ENCODE assay signal across 12 mouse cellular contexts in the genomic region with DNA sequence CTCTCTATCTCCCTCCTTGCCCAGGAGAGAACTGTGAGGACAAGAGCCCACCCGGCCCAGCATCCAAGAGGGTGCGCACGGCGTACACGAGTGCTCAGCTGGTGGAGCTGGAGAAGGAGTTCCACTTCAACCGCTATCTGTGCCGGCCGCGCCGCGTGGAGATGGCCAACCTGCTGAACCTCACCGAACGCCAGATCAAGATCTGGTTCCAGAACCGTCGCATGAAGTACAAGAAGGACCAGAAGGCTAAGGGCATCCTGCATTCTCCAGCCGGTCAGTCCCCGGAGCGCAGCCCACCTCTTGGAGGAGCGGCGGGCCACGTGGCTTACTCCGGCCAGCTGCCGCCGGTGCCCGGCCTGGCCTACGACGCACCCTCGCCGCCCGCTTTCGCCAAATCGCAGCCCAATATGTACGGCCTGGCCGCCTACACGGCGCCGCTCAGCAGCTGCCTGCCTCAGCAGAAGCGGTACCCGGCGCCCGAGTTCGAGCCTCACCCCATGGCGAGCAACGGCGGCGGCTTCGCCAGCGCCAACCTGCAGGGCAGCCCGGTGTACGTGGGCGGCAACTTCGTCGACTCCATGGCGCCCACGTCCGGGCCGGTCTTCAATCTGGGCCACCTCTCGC. TPM values are rescaled to one million over a fixed set of nuclear protein-coding genes. Genes with fewer than 3 reads are reported as not detected.
DNase-seq lines count a peak whose midpoint lies in the region; ATAC-seq lines count a peak whose summit lies in the region.
"Had no signal": no experiment of that assay in that cellular context is flagged by ENCODE, and none has a peak within 500 bp of the region (broad histone marks: within the 10 kb centered on the region; RNA-seq: fewer than 3 reads in every experiment).

No protein-coding gene starts in this region.

- H3K4me1 ChIP-seq in heart, embryonic 11.5 days (ENCODE audit: control insufficient read depth, insufficient read depth, low read length), result no peaks in the 10 kb centered on the region
- peaks cover 17% of the 10 kb centered on the region for H3K4me1 ChIP-seq in limb, embryonic 11.5 days (ENCODE audit: control insufficient read depth, insufficient read depth, low read length)

- 1% methylated on average over 58 of the region's 58 CpGs for WGBS in heart, embryonic 11.5 days (ENCODE audit: insufficient replicate concordance)
- 2% methylated on average over 58 of the region's 58 CpGs for WGBS in limb, embryonic 11.5 days

- ATAC-seq in heart, embryonic 11.5 days (replicated peaks; ENCODE audit: insufficient number of reproducible peaks, low FRiP score, low TSS enrichment), result no peak
- no peak for ATAC-seq in limb, embryonic 11.5 days (ENCODE audit: insufficient number of reproducible peaks, low FRiP score, low TSS enrichment, low read depth)

- DNase-seq in heart, adult 18-20 months, result no peak
- DNase-seq in ovary, postnatal 36 days (ENCODE audit: low spot score), result peak; percentile 5
- no peak for DNase-seq in ovary, postnatal 10 days (ENCODE audit: low spot score)
- peak; percentile 60 for DNase-seq in limb, embryonic 11.5 days (ENCODE audit: low spot score)
- no peak for DNase-seq in right cerebral cortex, postnatal 14 days
- DNase-seq in gastrocnemius, postnatal 10 days, result no peak
- DNase-seq in layer of hippocampus, adult 9-11 months, result no peak
- DNase-seq: kidney, postnatal 14 days; thymus, postnatal 4 days had no signal

- H3K27ac ChIP-seq in heart, embryonic 11.5 days (ENCODE audit: low read depth, low read length), result no peak overlapping the region
- no peak overlapping the region for H3K27ac ChIP-seq in limb, embryonic 11.5 days (replicated peaks; ENCODE audit: low read depth, low read length)

- H3K4me2 ChIP-seq in heart, embryonic 11.5 days, result peak overlapping the region; percentile 35
- peak overlapping the region; percentile 36 for H3K4me2 ChIP-seq in limb, embryonic 11.5 days (ENCODE audit: low read depth, severe bottlenecking)

- no peaks in the 10 kb centered on the region for H3K36me3 ChIP-seq in heart, embryonic 11.5 days (ENCODE audit: control insufficient read depth, insufficient read depth, low read length)
- no peaks in the 10 kb centered on the region for H3K36me3 ChIP-seq in limb, embryonic 11.5 days (ENCODE audit: control insufficient read depth, insufficient read depth, low read length)

- H3K4me3 ChIP-seq in heart, embryonic 11.5 days (ENCODE audit: low read depth, low read length), result peak overlapping the region; percentile 23
- H3K4me3 ChIP-seq in limb, embryonic 11.5 days (ENCODE audit: low read depth, low read length), result peak overlapping the region; percentile 20

- H3K9ac ChIP-seq in heart, embryonic 11.5 days (ENCODE audit: low read depth, low read length), result no peak overlapping the region
- peak overlapping the region; percentile 12; the same call in 1 of the 2 replicates for H3K9ac ChIP-seq in limb, embryonic 11.5 days (ENCODE audit: low read length)

- H3K9me3 ChIP-seq in heart, embryonic 11.5 days (replicated peaks; ENCODE audit: control insufficient read depth, low read length), result no peaks in the 10 kb centered on the region
- H3K9me3 ChIP-seq in limb, embryonic 11.5 days (ENCODE audit: control insufficient read depth, low read length), result no peaks in the 10 kb centered on the region

- H3K27me3 ChIP-seq in heart, embryonic 11.5 days (ENCODE audit: control insufficient read depth, insufficient read depth, low read length), result peaks cover 96% of the 10 kb centered on the region
- H3K27me3 ChIP-seq in limb, embryonic 11.5 days (ENCODE audit: control insufficient read depth, insufficient read depth, low read length), result peaks cover 64% of the 10 kb centered on the region

RNA-seq across cellular contexts. Expression of a gene that starts 16.4 kb away (rescaled TPM):
- 0.20 TPM in 1 of 2 replicates, not detected in the other for polyA plus RNA-seq in heart, embryonic 11.5 days (2014; fragmentation: Nextera tagmentation; extraction: Ambion mirVana)
- not detected for total RNA-seq in heart, adult 18-20 months (2021)
- 0.17 and 0.30 TPM in 2 replicates for polyA plus RNA-seq in limb, embryonic 11.5 days (2014; fragmentation: Nextera tagmentation; extraction: Ambion mirVana)
- not detected for total RNA-seq in gastrocnemius, postnatal 10 days (2021)
- total RNA-seq: adrenal gland, postnatal 25 days had no signal
- polyA plus RNA-seq: liver, embryonic 16.5 days had no signal

RNA-seq across cellular contexts. Expression of a gene that starts 19.9 kb away (rescaled TPM):
- polyA plus RNA-seq in heart, embryonic 11.5 days (2014; fragmentation: Nextera tagmentation; extraction: Ambion mirVana), result 0.10 TPM in 1 of 2 replicates, not detected in the other
- not detected for total RNA-seq in heart, adult 18-20 months (2021)
- 0.45 and 0.55 TPM in 2 replicates for polyA plus RNA-seq in limb, embryonic 11.5 days (2014; fragmentation: Nextera tagmentation; extraction: Ambion mirVana)
- under 1 TPM; 0.21 to 0.43 TPM for total RNA-seq in gastrocnemius, postnatal 10 days (2021)
- polyA plus RNA-seq: liver, embryonic 16.5 days had no signal

RNA-seq across cellular contexts. Expression of a gene that starts 34.7 kb away (rescaled TPM):
- not detected in 2 replicates for polyA plus RNA-seq in heart, embryonic 11.5 days (2014; fragmentation: Nextera tagmentation; extraction: Ambion mirVana)
- total RNA-seq in heart, adult 18-20 months (2021), result under 1 TPM; 0.25 to 0.26 TPM
- 0.84 and 1.9 TPM in 2 replicates for polyA plus RNA-seq in limb, embryonic 11.5 days (2014; fragmentation: Nextera tagmentation; extraction: Ambion mirVana)
- 1 to 10 TPM; 2.1 to 4.8 TPM for total RNA-seq in gastrocnemius, postnatal 10 days (2021)
- polyA plus RNA-seq: liver, embryonic 16.5 days had no signal

RNA-seq across cellular contexts. Expression of a gene that starts 34.7 kb away (rescaled TPM):
- polyA plus RNA-seq in heart, embryonic 11.5 days (2014; fragmentation: Nextera tagmentation; extraction: Ambion mirVana), result 2.0 and 3.1 TPM in 2 replicates
- not detected for total RNA-seq in heart, adult 18-20 months (2021)
- 1.2 and 1.4 TPM in 2 replicates for polyA plus RNA-seq in limb, embryonic 11.5 days (2014; fragmentation: Nextera tagmentation; extraction: Ambion mirVana)
- total RNA-seq in gastrocnemius, postnatal 10 days (2021), result under 1 TPM in 1 of 2 experiments, not detected in 1; 0.26 TPM

RNA-seq across cellular contexts. Expression of a gene that starts 42.0 kb away (rescaled TPM):
- polyA plus RNA-seq in heart, embryonic 11.5 days (2014; fragmentation: Nextera tagmentation; extraction: Ambion mirVana), result 0.27 and 0.30 TPM in 2 replicates
- total RNA-seq in heart, adult 18-20 months (2021), result 1 to 10 TPM in 1 of 2 experiments, under 1 TPM in 1; 0.65 to 2.3 TPM
- 11.6 and 13.1 TPM in 2 replicates for polyA plus RNA-seq in limb, embryonic 11.5 days (2014; fragmentation: Nextera tagmentation; extraction: Ambion mirVana)
- total RNA-seq in gastrocnemius, postnatal 10 days (2021), result 10 to 100 TPM; 38.3 to 46.1 TPM

Comparison
In these comparisons a context has a peak if more than half of its experiments do, and no peak if none do; other contexts are left out.
1. DNase-seq: peak in ovary, postnatal 36 days (single experiment) and limb, embryonic 11.5 days (single experiment); none in heart, adult 18-20 months (0 of 2), ovary, postnatal 10 days (single experiment), right cerebral cortex, postnatal 14 days (single experiment), gastrocnemius, postnatal 10 days (single experiment) and layer of hippocampus, adult 9-11 months (single experiment).